Comparison of ENCODE assay signal across 11 mouse cellular contexts in genomic region chr4:125220314-125220713, GRCm38 (mm10).
DNase-seq lines count a peak whose midpoint lies in the region; ATAC-seq and TF ChIP-seq lines count a peak whose summit lies in the region.
"Had no signal": no experiment of that assay in that cellular context is flagged by ENCODE, and none has a peak within 500 bp of the region (broad histone marks: within the 10 kb centered on the region; RNA-seq: fewer than 3 reads in every experiment).

No protein-coding gene starts in this region.

- peaks cover 3% of the 10 kb centered on the region; the same call in 1 of the 2 replicates for H3K9me3 ChIP-seq in hindbrain, postnatal 0 days (ENCODE audit: low read length)
- peaks cover 10% of the 10 kb centered on the region for H3K9me3 ChIP-seq in hindbrain, embryonic 16.5 days (ENCODE audit: control insufficient read depth, low read length)
- no peaks in the 10 kb centered on the region for H3K9me3 ChIP-seq in kidney, postnatal 0 days (replicated peaks; ENCODE audit: low read length)

- H3K4me3 ChIP-seq in hindbrain, postnatal 0 days (ENCODE audit: low read length) = no peak overlapping the region
- H3K4me3 ChIP-seq in hindbrain, embryonic 16.5 days (ENCODE audit: low read length) = no peak overlapping the region
- no peak overlapping the region for H3K4me3 ChIP-seq in kidney, postnatal 0 days (replicated peaks; ENCODE audit: low read depth, low read length)

- no peaks in the 10 kb centered on the region for H3K36me3 ChIP-seq in hindbrain, postnatal 0 days (ENCODE audit: insufficient read depth, low read length)
- H3K36me3 ChIP-seq in hindbrain, embryonic 16.5 days (ENCODE audit: control insufficient read depth, insufficient read depth, low read length) = no peaks in the 10 kb centered on the region
- H3K36me3 ChIP-seq in kidney, postnatal 0 days (ENCODE audit: insufficient read depth, low read length) = no peaks in the 10 kb centered on the region

- 41% methylated on average over 7 of the region's 7 CpGs for WGBS in hindbrain, postnatal 0 days
- WGBS in hindbrain, embryonic 16.5 days = 31% methylated on average over 7 of the region's 7 CpGs
- 31% methylated on average over 7 of the region's 7 CpGs for WGBS in kidney, postnatal 0 days

- peak; percentile 32 for TF ChIP-seq CTCF in hindbrain, postnatal 0 days (IDR thresholded peaks at IDR 0.05; ENCODE audit: low read depth)
- TF ChIP-seq CTCF in kidney, postnatal 0 days (IDR thresholded peaks at IDR 0.05; ENCODE audit: low read depth) = peak; percentile 64

- no peaks in the 10 kb centered on the region for H3K27me3 ChIP-seq in hindbrain, postnatal 0 days (ENCODE audit: insufficient read depth, low read length)
- H3K27me3 ChIP-seq in hindbrain, embryonic 16.5 days (replicated peaks; ENCODE audit: control insufficient read depth, insufficient read depth, low read length) = no peaks in the 10 kb centered on the region; the same call in 1 of the 2 replicates
- no peaks in the 10 kb centered on the region for H3K27me3 ChIP-seq in kidney, postnatal 0 days (ENCODE audit: insufficient read depth, low read length)

- DNase-seq in hindbrain, postnatal 0 days (ENCODE audit: low spot score) = no peak
- DNase-seq in 416B (ENCODE audit: low read depth) = peak; percentile 82
- peak; percentile 81 for DNase-seq in adrenal gland, adult 2 months
- peak; percentile 67 for DNase-seq in kidney, postnatal 0 days (ENCODE audit: low spot score)
- DNase-seq in urinary bladder, postnatal 4 days (ENCODE audit: low spot score in 2 of 2) = no peak
- no peak for DNase-seq in layer of hippocampus, adult 9-11 months
- no peak for DNase-seq in frontal cortex, adult 2 months (ENCODE audit: extremely low spot score in 1 of 2, low spot score in 1 of 2)
- DNase-seq: gastrocnemius, postnatal 14 days; right cerebral cortex, postnatal 4 days had no signal

- H3K4me1 ChIP-seq in hindbrain, postnatal 0 days (ENCODE audit: insufficient read depth, low read length) = no peaks in the 10 kb centered on the region
- no peaks in the 10 kb centered on the region for H3K4me1 ChIP-seq in hindbrain, embryonic 16.5 days (ENCODE audit: control insufficient read depth, insufficient read depth, low read depth, low read length)
- no peaks in the 10 kb centered on the region for H3K4me1 ChIP-seq in kidney, postnatal 0 days (replicated peaks; ENCODE audit: insufficient read depth, low read length)

- no peak for ATAC-seq in hindbrain, postnatal 0 days
- no peak for ATAC-seq in hindbrain, embryonic 16.5 days
- no peak for ATAC-seq in kidney, postnatal 0 days (replicated peaks; ENCODE audit: low FRiP score, low read depth)
- ATAC-seq: activated CD4-positive, CD25-positive, alpha-beta regulatory T cell, adult 4 months had no signal

- no peak overlapping the region for H3K4me2 ChIP-seq in hindbrain, postnatal 0 days (ENCODE audit: low read depth, low read length)
- no peak overlapping the region for H3K4me2 ChIP-seq in hindbrain, embryonic 16.5 days (ENCODE audit: low read length)
- no peak overlapping the region for H3K4me2 ChIP-seq in kidney, postnatal 0 days (ENCODE audit: low read length)

- H3K27ac ChIP-seq in hindbrain, postnatal 0 days = no peak overlapping the region
- no peak overlapping the region for H3K27ac ChIP-seq in hindbrain, embryonic 16.5 days (ENCODE audit: low read depth, low read length)
- no peak overlapping the region for H3K27ac ChIP-seq in kidney, postnatal 0 days

- H3K9ac ChIP-seq in hindbrain, postnatal 0 days (replicated peaks; ENCODE audit: low read length) = no peak overlapping the region
- H3K9ac ChIP-seq in hindbrain, embryonic 16.5 days (ENCODE audit: low read depth, low read length) = no peak overlapping the region
- H3K9ac ChIP-seq in kidney, postnatal 0 days (ENCODE audit: low read depth, low read length) = no peak overlapping the region

Comparison
In these comparisons a context has a peak if more than half of its experiments do, and no peak if none do; other contexts are left out.
1. DNase-seq: peak in 416B (single experiment), adrenal gland, adult 2 months (single experiment) and kidney, postnatal 0 days (single experiment); none in hindbrain, postnatal 0 days (single experiment), urinary bladder, postnatal 4 days (0 of 2), layer of hippocampus, adult 9-11 months (single experiment) and frontal cortex, adult 2 months (0 of 2).